14 mouse cellular contexts compared by ENCODE assay signal in genomic region chr11:6569410-6569777, GRCm38 (mm10). TPM values are rescaled to one million over a fixed set of nuclear protein-coding genes. Genes with fewer than 3 reads are reported as not detected.
DNase-seq lines count a peak whose midpoint lies in the region; ATAC-seq and TF ChIP-seq lines count a peak whose summit lies in the region.
"Had no signal": no experiment of that assay in that cellular context is flagged by ENCODE, and none has a peak within 500 bp of the region (broad histone marks: within the 10 kb centered on the region; RNA-seq: fewer than 3 reads in every experiment).

No protein-coding gene starts in this region.

- H3K4me3 ChIP-seq in neural tube, embryonic 13.5 days, result no peak overlapping the region
- H3K4me3 ChIP-seq in hindbrain, postnatal 0 days (ENCODE audit: low read length), result no peak overlapping the region
- peak overlapping the region; percentile 4; the same call in 1 of the 2 replicates for H3K4me3 ChIP-seq in stomach, postnatal 0 days (ENCODE audit: low read depth, low read length)
- H3K4me3 ChIP-seq: erythroblast, embryonic 14.5 days; heart, adult 2 months; limb, embryonic 12.5 days had no signal

- peak; percentile 67 to 73 for DNase-seq in adrenal gland, adult (ENCODE audit: inconsistent age in 2 of 2, low spot score in 1 of 2)
- no peak for DNase-seq in adrenal gland, postnatal 4 days (ENCODE audit: low spot score in 2 of 2)
- DNase-seq in neural tube, embryonic 10.5 days (ENCODE audit: extremely low spot score, low spot score), result no peak
- no peak for DNase-seq in hindbrain, postnatal 0 days (ENCODE audit: low spot score)
- no peak for DNase-seq in stomach, postnatal 0 days (ENCODE audit: low spot score)
- no peak for DNase-seq in urinary bladder, adult 18-20 months (ENCODE audit: low spot score in 2 of 2)
- DNase-seq in thymus, postnatal 0 days (ENCODE audit: low spot score), result no peak

- peaks cover 23% of the 10 kb centered on the region for H3K4me1 ChIP-seq in neural tube, embryonic 13.5 days (replicated peaks)
- H3K4me1 ChIP-seq in hindbrain, postnatal 0 days (ENCODE audit: insufficient read depth, low read length), result peaks cover 15% of the 10 kb centered on the region
- no peaks in the 10 kb centered on the region for H3K4me1 ChIP-seq in stomach, postnatal 0 days (replicated peaks; ENCODE audit: control insufficient read depth, insufficient read depth)
- H3K4me1 ChIP-seq: limb, embryonic 12.5 days had no signal

- TF ChIP-seq CTCF in hindbrain, postnatal 0 days (IDR thresholded peaks at IDR 0.05; ENCODE audit: low read depth), result no peak
- TF ChIP-seq CTCF in stomach, postnatal 0 days (IDR thresholded peaks at IDR 0.05; ENCODE audit: low read depth), result no peak

- peak overlapping the region; percentile 79 for H3K27ac ChIP-seq in neural tube, embryonic 13.5 days (replicated peaks)
- H3K27ac ChIP-seq in hindbrain, postnatal 0 days, result peak overlapping the region; percentile 79
- peak overlapping the region; percentile 73; the same call in 1 of the 2 replicates for H3K27ac ChIP-seq in stomach, postnatal 0 days (replicated peaks)
- H3K27ac ChIP-seq: limb, embryonic 12.5 days; macrophage had no signal

- peak overlapping the region; percentile 45 for H3K9ac ChIP-seq in neural tube, embryonic 13.5 days
- H3K9ac ChIP-seq in hindbrain, postnatal 0 days (replicated peaks; ENCODE audit: low read length), result no peak overlapping the region
- H3K9ac ChIP-seq in stomach, postnatal 0 days (ENCODE audit: low read length), result no peak overlapping the region
- H3K9ac ChIP-seq: limb, embryonic 12.5 days had no signal

- H3K4me2 ChIP-seq in neural tube, embryonic 13.5 days, result no peak overlapping the region
- H3K4me2 ChIP-seq in hindbrain, postnatal 0 days (ENCODE audit: low read depth, low read length), result no peak overlapping the region
- H3K4me2 ChIP-seq in stomach, postnatal 0 days (replicated peaks; ENCODE audit: low read depth), result 0 out of 2 replicates have a peak overlapping the region, but pooled peaks have one; percentile 18
- H3K4me2 ChIP-seq: limb, embryonic 12.5 days had no signal

- no peak for TF ChIP-seq EP300 in stomach, postnatal 0 days (optimal IDR thresholded peaks at IDR 0.05)

- no peaks in the 10 kb centered on the region for H3K9me3 ChIP-seq in neural tube, embryonic 13.5 days
- no peaks in the 10 kb centered on the region for H3K9me3 ChIP-seq in hindbrain, postnatal 0 days (ENCODE audit: low read length)
- no peaks in the 10 kb centered on the region for H3K9me3 ChIP-seq in stomach, postnatal 0 days (ENCODE audit: control insufficient read depth, low read length)
- H3K9me3 ChIP-seq: G1E; limb, embryonic 12.5 days had no signal

- peak; percentile 33; the same call in 1 of the 2 replicates for ATAC-seq in neural tube, embryonic 13.5 days (ENCODE audit: low read depth)
- peak; percentile 44 for ATAC-seq in hindbrain, postnatal 0 days
- ATAC-seq in stomach, postnatal 0 days (ENCODE audit: low FRiP score, low TSS enrichment), result 0 out of 2 replicates have a peak, but pooled peaks have one; percentile 15
- ATAC-seq: inflammation-experienced regulatory T-cells, adult 6 months had no signal

- WGBS in neural tube, embryonic 13.5 days, result 58% methylated on average over 3 of the region's 3 CpGs
- 41% methylated on average over 3 of the region's 3 CpGs for WGBS in hindbrain, postnatal 0 days
- WGBS in stomach, postnatal 0 days, result 45% methylated on average over 3 of the region's 3 CpGs

- H3K27me3 ChIP-seq in neural tube, embryonic 13.5 days, result no peaks in the 10 kb centered on the region
- no peaks in the 10 kb centered on the region for H3K27me3 ChIP-seq in hindbrain, postnatal 0 days (ENCODE audit: insufficient read depth, low read length)
- no peaks in the 10 kb centered on the region for H3K27me3 ChIP-seq in stomach, postnatal 0 days (ENCODE audit: control insufficient read depth, insufficient read depth, low read length)
- H3K27me3 ChIP-seq: limb, embryonic 12.5 days had no signal

- H3K36me3 ChIP-seq in neural tube, embryonic 13.5 days, result peaks cover 17% of the 10 kb centered on the region
- H3K36me3 ChIP-seq in hindbrain, postnatal 0 days (ENCODE audit: insufficient read depth, low read length), result no peaks in the 10 kb centered on the region; the same call in 1 of the 2 replicates
- no peaks in the 10 kb centered on the region for H3K36me3 ChIP-seq in stomach, postnatal 0 days (ENCODE audit: control insufficient read depth, insufficient read depth, low read length)

RNA-seq across cellular contexts. Expression of gene Ccm2, which starts 22.7 kb away (rescaled TPM):
- 10 to 100 TPM; 40.1 to 40.9 TPM for total RNA-seq in adrenal gland, postnatal 4 days (2021)
- polyA plus RNA-seq in neural tube, embryonic 13.5 days (2015; fragmentation: Nextera tagmentation; extraction: Ambion mirVana), result 95.1 and 99.8 TPM in 2 replicates
- total RNA-seq in hindbrain, postnatal 0 days (2014; rRNA removed), result 62.8 and 77.5 TPM in 2 replicates
- 74.1 and 80.2 TPM in 2 replicates for polyA plus RNA-seq in hindbrain, postnatal 0 days (2015; fragmentation: Nextera tagmentation; extraction: Ambion mirVana)
- 45.7 and 45.9 TPM in 2 replicates for polyA plus RNA-seq in stomach, postnatal 0 days (2015; fragmentation: Nextera tagmentation; extraction: Ambion mirVana)
- 189 and 190 TPM in 2 replicates for polyA plus RNA-seq in thymus, postnatal 0 days (2015; fragmentation: Nextera tagmentation; extraction: Ambion mirVana)

RNA-seq across cellular contexts. Expression of gene Nacad, which starts 36.5 kb away (rescaled TPM):
- 10 to 100 TPM in 1 of 2 experiments, 1 to 10 TPM in 1; 4.7 to 12.6 TPM for total RNA-seq in adrenal gland, postnatal 4 days (2021)
- 103 and 110 TPM in 2 replicates for polyA plus RNA-seq in neural tube, embryonic 13.5 days (2015; fragmentation: Nextera tagmentation; extraction: Ambion mirVana)
- total RNA-seq in hindbrain, postnatal 0 days (2014; rRNA removed), result 84.0 and 84.9 TPM in 2 replicates
- polyA plus RNA-seq in hindbrain, postnatal 0 days (2015; fragmentation: Nextera tagmentation; extraction: Ambion mirVana), result 54.7 and 56.7 TPM in 2 replicates
- polyA plus RNA-seq in stomach, postnatal 0 days (2015; fragmentation: Nextera tagmentation; extraction: Ambion mirVana), result 7.3 and 7.4 TPM in 2 replicates
- 0.26 and 0.33 TPM in 2 replicates for polyA plus RNA-seq in thymus, postnatal 0 days (2015; fragmentation: Nextera tagmentation; extraction: Ambion mirVana)
- polyA plus RNA-seq: G1E; inflammation-experienced regulatory T-cells, adult 6 months; macrophage had no signal

RNA-seq across cellular contexts. Expression of gene Myo1g, which starts 48.6 kb away (rescaled TPM):
- 1 to 10 TPM; 3.1 to 4.8 TPM for total RNA-seq in adrenal gland, postnatal 4 days (2021)
- polyA plus RNA-seq in neural tube, embryonic 13.5 days (2015; fragmentation: Nextera tagmentation; extraction: Ambion mirVana), result 0.52 TPM in 2 replicates
- 0.68 and 1.0 TPM in 2 replicates for total RNA-seq in hindbrain, postnatal 0 days (2014; rRNA removed)
- polyA plus RNA-seq in hindbrain, postnatal 0 days (2015; fragmentation: Nextera tagmentation; extraction: Ambion mirVana), result 0.39 and 0.50 TPM in 2 replicates
- polyA plus RNA-seq in stomach, postnatal 0 days (2015; fragmentation: Nextera tagmentation; extraction: Ambion mirVana), result 0.77 and 0.85 TPM in 2 replicates
- polyA plus RNA-seq in thymus, postnatal 0 days (2015; fragmentation: Nextera tagmentation; extraction: Ambion mirVana), result 50.6 and 53.8 TPM in 2 replicates

RNA-seq across cellular contexts. Expression of gene Tbrg4, which starts 56.5 kb away (rescaled TPM):
- 10 to 100 TPM; 70.9 to 81.6 TPM for total RNA-seq in adrenal gland, postnatal 4 days (2021)
- polyA plus RNA-seq in neural tube, embryonic 13.5 days (2015; fragmentation: Nextera tagmentation; extraction: Ambion mirVana), result 29.9 and 31.7 TPM in 2 replicates
- total RNA-seq in hindbrain, postnatal 0 days (2014; rRNA removed), result 44.0 and 53.5 TPM in 2 replicates
- polyA plus RNA-seq in hindbrain, postnatal 0 days (2015; fragmentation: Nextera tagmentation; extraction: Ambion mirVana), result 31.3 and 34.7 TPM in 2 replicates
- 29.3 and 31.2 TPM in 2 replicates for polyA plus RNA-seq in stomach, postnatal 0 days (2015; fragmentation: Nextera tagmentation; extraction: Ambion mirVana)
- 41.6 and 43.4 TPM in 2 replicates for polyA plus RNA-seq in thymus, postnatal 0 days (2015; fragmentation: Nextera tagmentation; extraction: Ambion mirVana)

Comparison
In these comparisons a context has a peak if more than half of its experiments do, and no peak if none do; other contexts are left out.
1. DNase-seq: peak in adrenal gland, adult (2 of 2); none in adrenal gland, postnatal 4 days (0 of 2), neural tube, embryonic 10.5 days (single experiment), hindbrain, postnatal 0 days (single experiment), stomach, postnatal 0 days (single experiment), urinary bladder, adult 18-20 months (0 of 2) and thymus, postnatal 0 days (single experiment).
2. RNA of gene Myo1g, which starts 48.6 kb away (polyA plus RNA-seq): 50.6 to 53.8 TPM in thymus, postnatal 0 days; 0.77 to 0.85 TPM in stomach, postnatal 0 days, 0.52 TPM in neural tube, embryonic 13.5 days and 0.39 to 0.50 TPM in hindbrain, postnatal 0 days; every median in the first group is over 10 times any median in the second.
3. Peak in every context shown above with its lines, with median percentiles within 50 percentile points of each other: ATAC-seq and H3K27ac ChIP-seq.